Mouse (Mus musculus) C2C12 (cell line): Measurements from ENCODE around the gene Smpd3. TPM values are rescaled to one million over a fixed set of nuclear protein-coding genes. Genes with fewer than 3 reads are reported as not detected.
"Not testable (repeated sequence)": the region's sequence is repeated elsewhere in the genome, so short reads cannot be mapped to it uniquely, and the experiment has no call there.

Source experiments
- H3K27me3 ChIP-seq: one replicate; pipeline ENCODE4 v1.6.1; 2011; ENCODE audit not compliant: control insufficient read depth, insufficient read depth, insufficient read length
- H3K36me3 ChIP-seq: one replicate; pipeline ENCODE4 v1.6.1; 2011; ENCODE audit not compliant: control insufficient read depth, insufficient read depth
- H3K4me3 ChIP-seq: one replicate; pipeline ENCODE4 v1.5.1; 2011; ENCODE audit warnings: mild to moderate bottlenecking, control low read depth; ENCODE audit not compliant: poor library complexity, insufficient read depth, severe bottlenecking
- H3K79me2 ChIP-seq: one replicate; pipeline ENCODE4 v1.6.1; 2011; ENCODE audit not compliant: control insufficient read depth, insufficient read depth
- H3K79me3 ChIP-seq: one replicate; pipeline ENCODE4 v1.6.1; 2011; ENCODE audit warnings: low read depth, control low read depth
- H3ac ChIP-seq: one replicate; pipeline ENCODE3; 2011; ENCODE audit warnings: low read depth; ENCODE audit not compliant: control insufficient read depth, insufficient read length
- CEBPB ChIP-seq: IDR thresholded peaks from one replicate; pipeline ENCODE4 v1.6.1; 2011; ENCODE audit warnings: low read depth, mild to moderate bottlenecking, control low read depth, moderate library complexity
- CTCF ChIP-seq: IDR thresholded peaks from one replicate; pipeline ENCODE4 v1.5.1; 2011; ENCODE audit not compliant: control insufficient read depth, insufficient read depth, insufficient read length
- FOSL1 ChIP-seq: IDR thresholded peaks from one replicate; pipeline ENCODE4 v1.8.0; 2011; ENCODE audit warnings: mild to moderate bottlenecking, low read length; ENCODE audit not compliant: poor library complexity, insufficient read depth, severe bottlenecking
- MAX ChIP-seq: IDR thresholded peaks from one replicate; pipeline ENCODE4 v1.6.1; 2011; ENCODE audit warnings: mild to moderate bottlenecking, control low read depth
- MYOD1 ChIP-seq: IDR thresholded peaks from one replicate; pipeline ENCODE4 v1.6.1; 2011; ENCODE audit warnings: low read depth; ENCODE audit not compliant: control insufficient read depth, insufficient read length
- MYOG ChIP-seq: IDR thresholded peaks from one replicate; pipeline ENCODE4 v1.6.1; 2011; ENCODE audit not compliant: control insufficient read depth, insufficient read length; ENCODE audit errors: extremely low read depth
- USF1 ChIP-seq: IDR thresholded peaks from one replicate; pipeline ENCODE4 v1.6.1; 2011; ENCODE audit warnings: low read depth, mild to moderate bottlenecking, control low read depth, moderate library complexity
- polyA plus RNA-seq: library from polyadenylated mRNA; unstranded; fragments of >200 nt; fragmentation: generic; extraction: Trizol; gene quantifications from one replicate; pipeline ENCODE4 v1.2.1, GENCODE M21; 2012; ENCODE audit warnings: missing spikeins

The Smpd3 gene
- polyA plus RNA-seq, 1 experiment = 0.05 TPM

DNA sequence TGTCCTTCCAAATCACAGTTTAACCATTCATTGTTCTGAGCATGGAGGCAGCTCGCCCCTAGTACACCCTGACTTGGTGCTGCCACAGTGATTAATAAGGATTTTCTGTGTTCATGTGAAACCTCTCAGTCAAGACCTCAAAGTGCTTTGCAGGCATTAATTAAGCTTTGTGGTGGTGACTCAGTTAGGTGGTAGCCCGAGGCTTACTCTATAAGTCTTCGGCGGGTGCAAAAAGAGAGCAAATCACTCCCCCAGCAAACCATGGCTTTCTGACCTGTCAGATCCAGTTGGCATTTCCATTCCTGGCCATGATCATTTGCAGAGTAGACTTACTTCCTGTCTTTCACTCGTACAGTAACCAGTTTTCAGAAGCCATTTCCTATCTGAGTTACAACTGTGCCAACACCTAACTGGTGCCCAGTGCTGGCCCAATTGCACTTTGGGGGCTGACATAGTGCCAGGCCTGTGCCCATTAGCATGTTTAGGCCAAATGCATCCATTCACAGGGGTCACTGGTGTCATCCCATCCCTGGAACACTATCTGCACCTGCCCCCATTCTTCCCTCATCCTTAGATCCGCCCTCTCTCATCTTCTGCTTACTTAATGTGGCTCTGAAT lies 24.6 kb downstream of the Smpd3 start:
- Histone ChIP-seq H3K36me3 (no peaks in the 10 kb centered on the region), H3K4me3 (no peak overlapping the region), H3K79me3 (no peaks in the 10 kb centered on the region), H3K27me3 (peaks cover 45% of the 10 kb centered on the region), H3K79me2 (no peaks in the 10 kb centered on the region), H3ac (no peak overlapping the region)
- TF ChIP-seq FOSL1 = no peak
- TF ChIP-seq MYOG = no peak
- no peak for TF ChIP-seq CTCF
- TF ChIP-seq MYOD1 = no peak
- no peak for TF ChIP-seq USF1
- TF ChIP-seq CEBPB = no peak
- TF ChIP-seq MAX = no peak

GRCm38 (mm10) chr8:106311967-106312366 lies 25.8 kb downstream of the Smpd3 start:
- peaks cover 36% of the 10 kb centered on the region for H3K27me3 ChIP-seq
- no peak for TF ChIP-seq MYOG
- no peak for TF ChIP-seq CTCF
- no peak for TF ChIP-seq FOSL1
- TF ChIP-seq USF1 = no peak
- no peak for TF ChIP-seq CEBPB
- TF ChIP-seq MYOD1 = no peak
- TF ChIP-seq MAX = no peak

DNA sequence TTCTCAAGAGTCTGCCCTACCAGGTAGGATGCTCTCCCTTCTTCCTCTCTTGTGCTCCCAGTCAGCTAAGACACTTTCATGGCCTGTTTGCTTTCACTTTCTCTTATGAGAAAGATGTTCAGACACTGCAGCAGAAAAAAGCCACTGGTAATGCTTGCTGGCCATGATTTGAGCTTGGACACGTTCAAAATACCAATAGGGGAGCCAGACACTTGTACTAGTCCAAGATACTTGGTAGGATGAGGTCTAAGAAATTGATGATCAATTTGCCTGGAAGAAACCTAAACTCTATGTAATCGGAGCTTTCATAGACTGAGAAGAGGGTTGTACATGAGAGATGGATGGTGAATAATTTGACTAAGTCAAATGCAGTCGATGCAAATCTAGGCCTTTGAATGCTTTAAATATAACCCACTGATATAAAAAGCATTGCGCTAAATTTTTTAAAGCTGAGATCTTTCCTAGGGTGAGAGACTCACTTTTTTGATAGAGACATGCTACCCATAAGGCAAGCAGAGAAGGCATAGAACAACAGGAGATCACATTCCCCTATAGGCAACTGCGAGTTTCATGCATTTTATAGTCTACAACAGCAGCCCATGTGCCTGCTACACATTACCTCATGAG lies 27.6 kb downstream of the Smpd3 start:
- TF ChIP-seq FOSL1 = no peak
- no peak for TF ChIP-seq MYOG
- no peak for TF ChIP-seq CTCF
- TF ChIP-seq CEBPB = no peak
- no peak for TF ChIP-seq USF1
- TF ChIP-seq MAX = no peak
- no peak for TF ChIP-seq MYOD1
- Histone ChIP-seq H3ac (no peak overlapping the region), H3K79me3 (no peaks in the 10 kb centered on the region), H3K4me3 (no peak overlapping the region), H3K27me3 (peaks cover 31% of the 10 kb centered on the region), H3K79me2 (no peaks in the 10 kb centered on the region), H3K36me3 (no peaks in the 10 kb centered on the region)

More at GRCm38 (mm10) chr8:106311967-106312366, 25.8 kb downstream of the Smpd3 start:
- no peak overlapping the region for H3ac ChIP-seq
- H3K4me3 ChIP-seq = no peak overlapping the region
- H3K79me3 ChIP-seq = no peaks in the 10 kb centered on the region
- no peaks in the 10 kb centered on the region for H3K79me2 ChIP-seq
- no peaks in the 10 kb centered on the region for H3K36me3 ChIP-seq

- not testable (repeated sequence) for H3K79me2 ChIP-seq, H3ac ChIP-seq, H3K4me3 ChIP-seq, H3K79me3 ChIP-seq, H3K36me3 ChIP-seq
- peaks cover 36% of the 10 kb centered on the region for H3K27me3 ChIP-seq
These were observed 29.6 kb downstream of the Smpd3 start for GRCm38 (mm10) chr8:106308082-106308786.

GRCm38 (mm10) chr8:106307586-106307985 lies 30.2 kb downstream of the Smpd3 start:
- TF ChIP-seq FOSL1 (no peak), CEBPB (no peak), MYOG (no peak), MYOD1 (no peak)
- Histone ChIP-seq H3K79me2 (no peaks in the 10 kb centered on the region), H3K27me3 (peaks cover 38% of the 10 kb centered on the region), H3ac (no peak overlapping the region), H3K4me3 (no peak overlapping the region), H3K36me3 (no peaks in the 10 kb centered on the region), H3K79me3 (no peaks in the 10 kb centered on the region)

- H3K4me3 ChIP-seq, H3K79me2 ChIP-seq, H3K79me3 ChIP-seq, H3K36me3 ChIP-seq, H3ac ChIP-seq: not testable (repeated sequence)
- H3K27me3 ChIP-seq = peaks cover 38% of the 10 kb centered on the region
These were observed 31.0 kb downstream of the Smpd3 start for GRCm38 (mm10) chr8:106306711-106307248.
